10 mouse cellular contexts compared by ENCODE assay signal in genomic region chr9:96824026-96824425, GRCm38 (mm10).
DNase-seq lines count a peak whose midpoint lies in the region; ATAC-seq and TF ChIP-seq lines count a peak whose summit lies in the region.
"Had no signal": no experiment of that assay in that cellular context is flagged by ENCODE, and none has a peak within 500 bp of the region (broad histone marks: within the 10 kb centered on the region; RNA-seq: fewer than 3 reads in every experiment).

No protein-coding gene starts in this region.

- no peaks in the 10 kb centered on the region for H3K4me1 ChIP-seq in kidney, embryonic 14.5 days (ENCODE audit: control insufficient read depth, insufficient read depth, low read length)
- H3K4me1 ChIP-seq in E14TG2a.4 (replicated peaks; ENCODE audit: low read depth, low read length) = peaks cover 54% of the 10 kb centered on the region

- no peaks in the 10 kb centered on the region for H3K36me3 ChIP-seq in kidney, embryonic 14.5 days (ENCODE audit: control insufficient read depth, insufficient read depth, low read length)
- no peaks in the 10 kb centered on the region for H3K36me3 ChIP-seq in E14TG2a.4 (ENCODE audit: insufficient read depth, low read length)

- 73% methylated on average over 12 of the region's 12 CpGs for WGBS in kidney, embryonic 14.5 days

- H3K4me3 ChIP-seq in kidney, embryonic 14.5 days (ENCODE audit: low read length) = no peak overlapping the region
- peak overlapping the region; percentile 60; the same call in 1 of the 2 replicates for H3K4me3 ChIP-seq in E14TG2a.4 (replicated peaks; ENCODE audit: low read length)

- H3K4me2 ChIP-seq in kidney, embryonic 14.5 days (replicated peaks; ENCODE audit: low read depth, low read length) = no peak overlapping the region

- no peak for ATAC-seq in kidney, embryonic 14.5 days (ENCODE audit: low FRiP score, low TSS enrichment)
- ATAC-seq: hindbrain, embryonic 16.5 days had no signal

- no peaks in the 10 kb centered on the region for H3K9me3 ChIP-seq in kidney, embryonic 14.5 days (ENCODE audit: control insufficient read depth, low read length)
- H3K9me3 ChIP-seq in E14TG2a.4 (ENCODE audit: low read length) = peaks cover 7% of the 10 kb centered on the region

- no peak overlapping the region for H3K9ac ChIP-seq in kidney, embryonic 14.5 days (ENCODE audit: low read depth, low read length)

- DNase-seq in cerebellum, adult 8-10 months = peak; percentile 45
- DNase-seq in cerebellum, postnatal 14 days = no peak
- DNase-seq in kidney, adult 8-10 months = peak; percentile 22 to 38
- DNase-seq in cerebellum, postnatal 25 days = peak; percentile 51 to 55
- DNase-seq in embryo, embryonic 10.5 days (ENCODE audit: low spot score) = no peak
- DNase-seq in spleen, adult 12 weeks (ENCODE audit: low spot score) = no peak
- DNase-seq: lung, adult 2 months had no signal

- no peak for TF ChIP-seq CTCF in E14TG2a.4 (conservative IDR thresholded peaks at IDR 0.05; ENCODE audit: low read length)

- H3K27ac ChIP-seq in kidney, embryonic 14.5 days (ENCODE audit: low read depth, low read length) = no peak overlapping the region

- H3K27me3 ChIP-seq in kidney, embryonic 14.5 days (ENCODE audit: control insufficient read depth, insufficient read depth, low read length) = no peaks in the 10 kb centered on the region
- H3K27me3 ChIP-seq in E14TG2a.4 (ENCODE audit: insufficient read depth, low read length) = peaks cover 24% of the 10 kb centered on the region

Comparison
In these comparisons a context has a peak if more than half of its experiments do, and no peak if none do; other contexts are left out.
1. DNase-seq: peak in cerebellum, adult 8-10 months (single experiment), kidney, adult 8-10 months (2 of 2) and cerebellum, postnatal 25 days (2 of 2); none in cerebellum, postnatal 14 days (0 of 2), embryo, embryonic 10.5 days (single experiment) and spleen, adult 12 weeks (single experiment).